Mouse (Mus musculus) thymus, adult 18-20 months (tissue): Measurements from ENCODE around the gene Zcwpw1.
"Not testable (repeated sequence)": the region's sequence is repeated elsewhere in the genome, so short reads cannot be mapped to it uniquely, and the experiment has no call there.

Experiments used
- DNase-seq, 2 experiments: peaks; one replicate each; pipeline ENCODE4 v3.0.0; 2022; ENCODE audit warnings: mixed read lengths in 2 of 2

Gene Zcwpw1

DNA sequence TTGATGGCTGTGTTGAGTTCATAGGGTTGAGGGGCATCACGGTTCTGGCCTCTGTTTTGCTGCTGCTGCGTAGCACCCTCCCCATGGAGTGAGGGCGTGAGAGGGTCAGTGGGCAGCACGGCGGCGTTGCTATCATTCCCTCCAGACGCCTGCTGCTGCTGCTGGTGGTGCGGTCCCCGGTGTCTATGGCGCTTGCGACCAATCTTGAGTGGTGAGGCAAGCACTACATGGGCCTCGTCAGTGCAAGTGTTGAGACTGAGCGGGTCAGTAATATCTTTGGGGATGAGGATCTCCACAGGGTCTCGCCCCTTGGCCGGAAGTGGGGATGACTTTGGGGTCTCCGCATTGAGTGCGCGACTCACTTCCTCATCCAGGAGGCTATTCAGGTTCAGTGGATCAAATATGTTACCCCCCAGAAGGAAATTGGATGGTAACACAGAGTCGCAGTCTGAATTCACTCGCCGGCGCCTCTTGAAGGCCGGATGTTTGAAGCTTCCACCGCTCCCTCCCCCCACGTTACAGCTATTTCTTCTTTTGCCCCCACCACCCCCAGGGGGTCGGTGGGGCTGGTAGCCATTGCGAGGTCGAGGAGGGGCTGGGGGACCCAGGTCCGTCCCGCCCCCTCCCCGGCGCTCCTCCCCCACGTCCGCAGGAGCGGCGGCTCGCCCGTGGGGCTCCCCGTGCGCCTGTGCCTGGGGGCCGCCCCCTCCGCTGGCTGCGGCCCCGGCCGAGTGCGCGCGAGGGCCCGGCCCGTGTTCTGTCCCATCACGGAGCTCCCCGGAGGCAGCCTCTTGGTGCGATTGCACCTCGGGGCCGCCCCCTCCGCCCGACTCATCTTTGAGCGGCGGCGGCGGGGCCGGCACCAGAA, 2.2 kb upstream of the Zcwpw1 start:
- DNase-seq: peak in 1 of 2 experiments; percentile 33

DNA sequence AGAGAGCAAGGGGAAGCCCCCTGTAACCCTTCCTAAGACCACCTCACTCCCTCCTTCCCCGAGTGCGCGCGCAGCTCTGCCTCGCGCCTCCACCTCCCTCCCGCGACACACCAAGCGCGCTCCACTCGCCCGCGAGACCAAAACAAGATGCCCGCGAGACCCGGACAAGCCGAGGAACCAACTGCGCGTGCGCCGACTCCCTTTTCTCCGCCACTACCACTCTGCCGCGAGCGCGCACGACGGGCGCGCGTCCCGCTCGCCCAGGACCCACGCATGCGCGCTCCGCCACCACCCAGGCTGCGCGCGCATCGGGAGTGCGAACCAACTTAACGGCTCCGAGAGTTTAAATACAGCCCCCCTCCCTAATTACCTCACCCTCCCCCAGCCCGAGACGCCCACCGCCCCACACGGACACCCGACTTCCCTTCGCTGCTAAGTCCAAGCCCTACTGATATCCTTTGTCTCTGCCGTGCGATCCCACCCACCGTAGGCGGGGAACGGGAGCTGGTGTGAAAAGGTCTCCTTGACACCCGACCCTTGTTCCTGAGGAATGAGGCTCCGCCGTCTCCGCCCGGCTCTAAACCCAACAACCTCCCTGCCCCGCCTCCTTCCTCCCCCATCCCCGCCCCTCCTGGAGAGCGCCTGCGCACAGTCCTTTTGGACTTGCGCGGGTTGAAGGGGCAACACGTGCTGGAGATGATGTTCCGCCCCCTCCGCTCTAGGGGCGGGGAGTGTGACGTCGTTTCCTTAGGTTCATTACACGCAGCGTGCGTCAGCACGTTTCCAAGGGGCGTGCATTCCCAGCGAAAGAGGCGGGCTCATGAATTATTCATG, 1.3 kb upstream of the Zcwpw1 start:
- peak; percentile 98 to 99 for DNase-seq

DNA sequence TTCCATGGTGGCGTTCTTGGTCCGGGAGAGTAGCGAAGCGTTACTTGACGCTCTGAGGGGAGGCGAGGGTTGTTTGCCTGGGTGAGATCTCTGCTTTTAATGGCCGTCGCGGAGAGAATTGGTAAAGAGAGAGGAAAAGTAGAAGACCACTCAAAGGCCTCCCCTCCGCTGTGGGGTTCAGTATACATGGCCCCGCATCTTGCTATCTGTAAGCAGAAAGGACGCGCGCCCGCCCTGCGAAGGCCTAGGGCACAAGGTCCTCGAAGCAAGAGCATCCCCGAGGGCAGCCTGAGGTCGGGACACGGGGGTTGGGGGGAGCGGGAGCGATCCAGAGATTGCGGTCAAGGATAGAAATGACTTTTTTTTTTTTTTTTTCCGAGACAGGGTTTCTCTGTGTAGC, 573 bp downstream of the Zcwpw1 start:
- peak in 1 of 2 experiments; percentile 47 for DNase-seq

DNA sequence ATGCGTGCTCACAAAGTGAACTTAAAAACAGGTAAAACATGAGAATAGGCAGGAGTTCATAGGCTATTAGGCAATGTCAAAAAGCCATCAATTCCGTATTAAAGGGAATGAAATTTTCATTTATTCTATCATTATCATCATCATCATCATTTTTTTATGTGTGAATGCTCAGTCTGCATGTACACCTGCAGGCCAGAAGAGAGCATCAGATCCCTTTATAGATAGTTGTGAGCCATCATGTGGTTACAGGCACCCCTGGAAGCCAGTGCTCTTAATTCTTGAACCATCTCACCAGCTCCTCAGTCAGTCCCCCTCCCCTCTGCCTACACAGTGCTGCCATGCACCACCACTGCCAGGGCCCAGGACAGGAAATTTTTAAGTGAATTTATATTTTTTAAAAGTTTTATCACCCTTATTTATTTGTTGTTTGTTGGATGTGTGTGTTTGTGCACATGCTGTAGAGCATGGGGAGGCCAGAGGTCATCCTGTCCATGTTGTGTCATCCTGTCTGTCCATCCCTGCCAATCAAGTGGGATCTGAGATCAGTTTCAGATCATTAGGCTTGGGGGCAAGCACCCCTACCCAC, 1.4 kb downstream of the Zcwpw1 start:
- no peak for DNase-seq

GRCm38 (mm10) chr5:137791553-137791952, 4.0 kb downstream of the Zcwpw1 start:
- no peak for DNase-seq

DNA sequence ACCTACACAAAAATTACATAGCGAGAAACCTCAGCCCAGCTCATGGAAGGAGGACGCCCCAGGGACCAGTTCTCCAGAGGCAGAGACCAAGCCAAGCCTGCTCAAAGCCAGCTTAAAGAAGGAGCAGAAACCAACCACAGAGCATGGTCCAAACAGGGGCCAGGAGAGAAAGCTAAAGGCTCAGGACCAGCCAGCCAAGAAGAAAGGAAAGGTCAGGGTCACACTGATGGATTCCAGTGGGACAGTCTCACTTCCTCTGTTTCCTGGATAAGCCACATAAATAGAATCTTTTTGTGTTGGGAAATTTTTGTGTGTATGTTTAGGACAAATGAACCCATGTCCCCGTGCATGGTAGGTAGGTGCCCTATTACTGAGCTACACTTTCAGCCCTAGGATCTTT, 9.0 kb downstream of the Zcwpw1 start:
- no peak for DNase-seq

GRCm38 (mm10) chr5:137800917-137801316, 13.3 kb downstream of the Zcwpw1 start:
- DNase-seq: no peak

DNA sequence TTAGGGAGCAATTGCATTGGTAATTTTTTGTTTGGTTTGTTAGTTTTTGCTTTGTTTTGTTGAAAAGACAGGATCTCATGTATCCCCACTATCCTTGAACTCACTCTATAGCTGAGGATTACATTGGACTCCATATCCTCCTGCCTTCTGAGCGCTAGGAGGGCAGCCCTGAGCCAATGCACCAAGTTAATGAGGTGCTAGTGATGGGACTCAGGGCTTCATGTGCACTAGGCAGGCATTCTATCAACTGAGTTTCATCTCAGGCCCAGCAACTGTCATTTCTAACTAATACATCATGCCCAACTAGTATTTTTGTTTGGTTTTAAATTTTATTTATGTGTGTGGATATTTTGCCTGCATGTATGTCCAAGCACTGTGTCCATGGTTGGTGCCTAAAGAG, 18.6 kb downstream of the Zcwpw1 start:
- DNase-seq: no peak

- no peak for DNase-seq
Measured at GRCm38 (mm10) chr5:137808316-137808715, 20.7 kb downstream of the Zcwpw1 start.

DNA sequence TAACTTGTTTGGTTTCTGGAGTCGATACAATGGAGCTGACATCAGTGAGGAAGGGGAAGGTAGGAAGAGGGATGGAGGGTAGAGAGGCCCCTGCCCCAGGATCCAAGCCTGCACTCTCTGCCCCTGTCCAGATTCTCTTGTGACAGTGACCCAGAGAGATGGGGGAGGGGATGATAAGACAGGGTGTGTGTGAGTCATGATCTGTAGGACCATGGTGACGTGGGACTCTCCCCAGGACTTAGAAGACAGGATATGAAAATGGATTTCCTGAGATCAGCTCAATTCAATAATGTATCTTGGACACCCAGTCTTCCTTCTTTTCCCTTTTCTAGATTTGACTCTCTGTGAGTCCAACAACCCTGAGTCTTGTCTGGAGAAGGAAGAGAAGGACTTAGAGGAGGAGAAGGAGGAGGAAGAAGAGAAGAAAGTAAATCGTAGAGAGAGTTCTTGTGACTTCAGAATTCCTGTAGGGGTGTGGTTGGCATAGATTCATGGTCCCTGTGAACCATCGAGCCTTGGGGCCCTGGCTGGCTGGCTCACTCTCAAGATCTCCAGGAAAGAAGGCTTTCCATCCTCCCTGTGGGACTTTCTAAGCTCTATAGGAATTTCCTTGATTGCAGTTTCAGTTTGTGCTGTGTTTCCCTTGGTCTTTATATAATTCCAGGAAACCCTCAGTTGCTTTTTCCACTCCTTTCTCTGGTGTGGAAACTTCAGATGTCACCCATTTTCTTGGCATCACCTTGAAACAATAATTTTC, 30.0 kb downstream of the Zcwpw1 start:
- DNase-seq: no peak

DNA sequence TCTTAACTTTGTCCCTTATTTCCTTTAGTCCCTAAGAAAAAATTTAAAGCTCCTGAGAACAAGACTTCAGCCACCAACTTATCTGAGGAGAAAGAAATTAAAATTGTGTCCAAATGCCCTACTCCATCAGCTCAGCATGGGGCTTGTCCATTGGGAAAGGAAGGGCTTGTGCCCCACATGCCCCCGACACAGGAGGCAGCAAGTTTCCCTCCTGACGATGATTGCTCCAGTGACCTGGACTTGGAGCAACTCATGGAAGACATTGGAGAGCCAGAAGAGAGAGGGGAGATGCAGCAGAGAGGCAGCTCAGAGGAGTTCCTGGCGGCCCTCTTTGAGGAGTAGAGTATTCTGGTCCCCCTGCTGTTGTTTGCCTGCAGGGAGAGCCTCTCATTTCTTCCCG, 34.5 kb downstream of the Zcwpw1 start:
- no peak for DNase-seq

GRCm38 (mm10) chr5:137822602-137823001, 35.0 kb downstream of the Zcwpw1 start:
- no peak for DNase-seq

DNA sequence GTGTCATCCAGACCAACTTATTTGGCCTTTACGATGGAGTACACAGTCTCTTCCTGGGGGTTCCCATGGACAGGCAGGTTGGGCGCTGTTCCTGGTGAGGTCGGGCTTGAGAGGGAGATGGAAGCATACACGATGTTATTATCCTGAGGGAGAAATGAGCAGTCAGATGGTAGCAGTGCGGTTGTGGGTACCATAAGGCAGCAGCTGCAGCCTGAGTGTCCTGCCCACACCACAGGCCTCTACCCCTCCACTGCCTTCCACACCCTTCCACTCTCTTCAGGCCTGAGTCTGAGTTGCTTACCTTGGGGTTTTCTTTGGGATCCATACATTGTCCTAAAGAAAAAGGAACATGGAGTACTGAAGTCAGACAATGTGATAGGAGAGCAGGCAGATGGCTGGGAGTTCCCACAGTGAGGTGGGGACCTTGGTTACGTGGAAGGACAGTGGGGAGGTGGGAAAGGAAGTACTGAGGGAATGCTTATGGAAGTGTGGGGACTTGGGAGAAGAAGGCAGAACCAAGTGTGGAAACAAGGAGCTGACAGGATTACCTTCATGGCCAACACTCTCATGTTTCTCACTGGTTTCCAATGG, 36.0 kb downstream of the Zcwpw1 start:
- no peak for DNase-seq

- no peak for DNase-seq
Measured at GRCm38 (mm10) chr5:137825030-137825429, 37.4 kb downstream of the Zcwpw1 start.

GRCm38 (mm10) chr5:137825971-137826370, 38.4 kb downstream of the Zcwpw1 start:
- DNase-seq: no peak

DNA sequence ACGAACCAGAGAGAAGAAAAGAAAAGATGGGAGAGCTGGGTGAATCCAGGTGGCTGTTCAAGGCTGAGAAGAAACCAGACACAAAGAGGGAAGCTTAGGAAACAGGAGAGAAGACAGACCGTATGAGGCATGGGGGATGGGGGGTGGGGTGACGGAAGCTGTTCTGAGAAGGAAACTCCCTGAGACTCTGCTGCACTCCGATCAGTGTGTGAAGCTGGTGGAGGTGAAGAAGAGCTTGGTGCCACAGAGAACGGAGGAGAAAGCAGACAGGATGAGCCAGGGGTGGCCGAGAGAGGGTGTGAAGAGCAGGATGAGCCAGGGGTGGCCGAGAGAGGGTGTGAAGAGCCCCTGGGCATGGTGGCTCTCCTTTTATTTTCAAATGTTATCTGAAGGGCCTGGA, 38.8 kb downstream of the Zcwpw1 start:
- DNase-seq: no peak

DNA sequence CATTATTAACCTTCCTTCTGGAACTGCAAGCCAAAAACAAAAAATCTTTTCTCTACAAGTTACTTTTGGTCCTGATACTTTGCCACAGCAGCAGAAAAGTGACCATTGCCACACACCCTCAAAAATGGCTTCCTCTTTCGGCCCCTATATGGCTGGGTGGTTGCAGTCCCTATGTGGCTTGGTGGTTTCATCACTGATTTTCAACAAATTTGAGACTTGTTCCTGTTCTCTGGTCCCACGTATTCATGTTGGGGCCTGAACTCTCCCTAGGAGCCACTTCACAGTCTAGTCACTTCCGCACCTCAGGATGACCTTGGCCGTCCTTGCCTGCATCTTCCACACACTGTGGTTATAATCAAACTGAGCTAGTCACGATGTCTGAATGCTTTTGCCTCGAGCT, 41.1 kb downstream of the Zcwpw1 start:
- no peak for DNase-seq

GRCm38 (mm10) chr5:137830238-137830637, 42.6 kb downstream of the Zcwpw1 start:
- no peak for DNase-seq

- DNase-seq: no peak
Measured at GRCm38 (mm10) chr5:137831106-137831505, 43.5 kb downstream of the Zcwpw1 start.

GRCm38 (mm10) chr5:137831506-137831905, 43.9 kb downstream of the Zcwpw1 start:
- no peak for DNase-seq

GRCm38 (mm10) chr5:137833500-137833899, 45.9 kb downstream of the Zcwpw1 start:
- no peak for DNase-seq

GRCm38 (mm10) chr5:137835966-137836520, 48.4 kb downstream of the Zcwpw1 start, which contains the start of gene Pilra:
Gene Pilra (minus strand): TSS chr5:137836281.
- DNase-seq: not testable (repeated sequence)
